Mouse (Mus musculus) C2C12 (cell line): ENCODE results near the gene Klhdc10. TPM values are rescaled to one million over a fixed set of nuclear protein-coding genes. Genes with fewer than 3 reads are reported as not detected.

Source experiments
- H3K27me3 ChIP-seq: one replicate; pipeline ENCODE4 v1.6.1; 2011; ENCODE audit not compliant: control insufficient read depth, insufficient read depth, insufficient read length
- H3K36me3 ChIP-seq: one replicate; pipeline ENCODE4 v1.6.1; 2011; ENCODE audit not compliant: control insufficient read depth, insufficient read depth
- H3K4me3 ChIP-seq: one replicate; pipeline ENCODE4 v1.5.1; 2011; ENCODE audit warnings: mild to moderate bottlenecking, control low read depth; ENCODE audit not compliant: poor library complexity, insufficient read depth, severe bottlenecking
- H3K79me2 ChIP-seq: one replicate; pipeline ENCODE4 v1.6.1; 2011; ENCODE audit not compliant: control insufficient read depth, insufficient read depth
- H3K79me3 ChIP-seq: one replicate; pipeline ENCODE4 v1.6.1; 2011; ENCODE audit warnings: low read depth, control low read depth
- H3ac ChIP-seq: one replicate; pipeline ENCODE3; 2011; ENCODE audit warnings: low read depth; ENCODE audit not compliant: control insufficient read depth, insufficient read length
- CEBPB ChIP-seq: IDR thresholded peaks from one replicate; pipeline ENCODE4 v1.6.1; 2011; ENCODE audit warnings: low read depth, mild to moderate bottlenecking, control low read depth, moderate library complexity
- CTCF ChIP-seq: IDR thresholded peaks from one replicate; pipeline ENCODE4 v1.5.1; 2011; ENCODE audit not compliant: control insufficient read depth, insufficient read depth, insufficient read length
- FOSL1 ChIP-seq: IDR thresholded peaks from one replicate; pipeline ENCODE4 v1.8.0; 2011; ENCODE audit warnings: mild to moderate bottlenecking, low read length; ENCODE audit not compliant: poor library complexity, insufficient read depth, severe bottlenecking
- MAX ChIP-seq: IDR thresholded peaks from one replicate; pipeline ENCODE4 v1.6.1; 2011; ENCODE audit warnings: mild to moderate bottlenecking, control low read depth
- MYOD1 ChIP-seq: IDR thresholded peaks from one replicate; pipeline ENCODE4 v1.6.1; 2011; ENCODE audit warnings: low read depth; ENCODE audit not compliant: control insufficient read depth, insufficient read length
- MYOG ChIP-seq: IDR thresholded peaks from one replicate; pipeline ENCODE4 v1.6.1; 2011; ENCODE audit not compliant: control insufficient read depth, insufficient read length; ENCODE audit errors: extremely low read depth
- USF1 ChIP-seq: IDR thresholded peaks from one replicate; pipeline ENCODE4 v1.6.1; 2011; ENCODE audit warnings: low read depth, mild to moderate bottlenecking, control low read depth, moderate library complexity
- polyA plus RNA-seq: library from polyadenylated mRNA; unstranded; fragments of >200 nt; fragmentation: generic; extraction: Trizol; gene quantifications from one replicate; pipeline ENCODE4 v1.2.1, GENCODE M21; 2012; ENCODE audit warnings: missing spikeins

Klhdc10 gene
- polyA plus RNA-seq, 1 experiment = 33.9 TPM

GRCm38 (mm10) chr6:30479418-30479817, 77.8 kb downstream of the Klhdc10 start:
- Histone ChIP-seq H3K36me3 (peaks cover 61% of the 10 kb centered on the region), H3ac (no peak overlapping the region), H3K27me3 (no peaks in the 10 kb centered on the region), H3K4me3 (no peak overlapping the region), H3K79me3 (no peaks in the 10 kb centered on the region), H3K79me2 (no peaks in the 10 kb centered on the region)
- TF ChIP-seq MAX = no peak
- TF ChIP-seq CEBPB = no peak
- TF ChIP-seq CTCF = no peak
- TF ChIP-seq MYOD1 = no peak
- no peak for TF ChIP-seq USF1
- TF ChIP-seq FOSL1 = no peak
- TF ChIP-seq MYOG = no peak

GRCm38 (mm10) chr6:30482908-30483307, 81.2 kb downstream of the Klhdc10 start:
- Histone ChIP-seq H3K4me3 (no peak overlapping the region), H3K36me3 (peaks cover 93% of the 10 kb centered on the region), H3ac (no peak overlapping the region), H3K27me3 (no peaks in the 10 kb centered on the region), H3K79me3 (no peaks in the 10 kb centered on the region), H3K79me2 (no peaks in the 10 kb centered on the region)
- TF ChIP-seq CEBPB (no peak), MYOG (no peak), MAX (no peak), USF1 (no peak)

DNA sequence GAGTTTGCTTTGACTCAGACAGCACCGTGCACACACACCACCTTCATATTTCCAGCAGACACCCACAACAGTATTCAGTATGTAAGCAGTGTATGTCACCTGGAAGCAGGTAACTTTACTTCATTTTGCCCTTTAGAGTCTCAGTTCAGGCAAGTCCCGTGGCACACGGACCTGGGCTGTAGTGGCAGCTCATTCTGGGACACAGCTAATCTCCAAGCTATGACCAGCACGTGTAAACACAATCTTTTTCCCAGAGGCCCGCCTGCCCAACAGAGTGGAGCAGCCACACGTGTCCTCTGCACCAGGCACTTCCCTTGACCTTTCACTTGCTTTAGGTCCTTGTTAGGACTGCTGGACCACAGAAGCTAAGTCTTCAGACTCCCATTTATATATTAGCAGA, 84.8 kb downstream of the Klhdc10 start:
- H3K27me3 ChIP-seq = no peaks in the 10 kb centered on the region
- H3K79me2 ChIP-seq = no peaks in the 10 kb centered on the region
- H3ac ChIP-seq = no peak overlapping the region
- H3K79me3 ChIP-seq = no peaks in the 10 kb centered on the region
- H3K4me3 ChIP-seq = no peak overlapping the region
- peaks cover 95% of the 10 kb centered on the region for H3K36me3 ChIP-seq
- TF ChIP-seq FOSL1 = no peak
- no peak for TF ChIP-seq MAX
- TF ChIP-seq CEBPB = no peak
- TF ChIP-seq USF1 = no peak
- no peak for TF ChIP-seq MYOG
- no peak for TF ChIP-seq MYOD1
- TF ChIP-seq CTCF = no peak

- Histone ChIP-seq H3K79me3 (peaks cover 3% of the 10 kb centered on the region), H3K4me3 (no peak overlapping the region), H3K36me3 (peaks cover 88% of the 10 kb centered on the region), H3ac (no peak overlapping the region), H3K79me2 (peaks cover 10% of the 10 kb centered on the region), H3K27me3 (no peaks in the 10 kb centered on the region)
- TF ChIP-seq CTCF (no peak), CEBPB (no peak), MAX (no peak), USF1 (no peak), FOSL1 (no peak), MYOD1 (no peak), MYOG (no peak)
These were observed 97.4 kb downstream of the Klhdc10 start for GRCm38 (mm10) chr6:30499049-30499448.

Other genes with a start within 250 kb of the Klhdc10 start
- gene Ube2h, start 97.3 kb upstream of the Klhdc10 start, polyA plus RNA-seq = 14.9 TPM
- 41.6 TPM for gene Zc3hc1, start 10.8 kb upstream of the Klhdc10 start, polyA plus RNA-seq
- 19.5 TPM for gene Tmem209, start 107.9 kb downstream of the Klhdc10 start, polyA plus RNA-seq
- 0.05 TPM for gene Ssmem1, start 108.0 kb downstream of the Klhdc10 start, polyA plus RNA-seq
- not detected for gene Cpa2, start 139.7 kb downstream of the Klhdc10 start, polyA plus RNA-seq
- gene Cpa4, start 166.5 kb downstream of the Klhdc10 start, polyA plus RNA-seq = not detected
- gene Cpa5, start 209.1 kb downstream of the Klhdc10 start, polyA plus RNA-seq = not detected
- not detected for gene Cpa1, start 237.3 kb downstream of the Klhdc10 start, polyA plus RNA-seq